Mouse (Mus musculus) embryonic facial prominence, embryonic 11.5 days (tissue): ENCODE results near the gene Cers1. TPM values are rescaled to one million over a fixed set of nuclear protein-coding genes. Genes with fewer than 3 reads are reported as not detected.
A peak's percentile ranks its signal among the peaks of the same experiment; 100 is the strongest.

Experiments
- ATAC-seq: fragments of 200-750 bp; cut with Nextera tagmentation; replicated peaks from 2 replicates; pipeline ENCODE4 v1.8.0; 2017; ENCODE audit warnings: low read depth; ENCODE audit not compliant: insufficient number of reproducible peaks, low FRiP score, low TSS enrichment
- DNase-seq: peaks from one replicate; pipeline ENCODE4 v3.0.0-alpha.2; 2015; ENCODE audit warnings: low spot score
- H3K27ac ChIP-seq: fragments of 300-500 bp; sonication (generic); replicated peaks from 2 replicates; pipeline ENCODE4 v1.5.1; 2014; ENCODE audit warnings: mild to moderate bottlenecking, low read depth, low read length, control low read depth
- H3K27me3 ChIP-seq: fragments of 300-500 bp; sonication (generic); 2 replicates; pipeline ENCODE4 v1.6.1; 2014; ENCODE audit warnings: mild to moderate bottlenecking, low read length, moderate library complexity, mixed read lengths; ENCODE audit not compliant: control insufficient read depth, insufficient read depth
- H3K36me3 ChIP-seq: fragments of 300-500 bp; sonication (generic); replicated peaks from 2 replicates; pipeline ENCODE4 v1.6.1; 2014; ENCODE audit warnings: low read depth, mild to moderate bottlenecking, low read length, moderate library complexity, mixed read lengths; ENCODE audit not compliant: control insufficient read depth, insufficient read depth
- H3K4me1 ChIP-seq: fragments of 300-500 bp; sonication (generic); 2 replicates; pipeline ENCODE4 v1.6.1; 2014; ENCODE audit warnings: low read length, mixed read lengths; ENCODE audit not compliant: control insufficient read depth, insufficient read depth
- H3K4me2 ChIP-seq: fragments of 300-500 bp; sonication (generic); 2 replicates; pipeline ENCODE4 v1.6.1; 2014; ENCODE audit warnings: low read depth, mild to moderate bottlenecking, control low read depth, low read length, moderate library complexity
- H3K4me3 ChIP-seq: fragments of 300-500 bp; sonication (generic); 2 replicates; pipeline ENCODE4 v1.5.1; 2014; ENCODE audit warnings: low read depth, low read length, control low read depth
- H3K9ac ChIP-seq: fragments of 300-500 bp; sonication (generic); replicated peaks from 2 replicates; pipeline ENCODE4 v1.6.1; 2014; ENCODE audit warnings: mild to moderate bottlenecking, control low read depth, low read length
- H3K9me3 ChIP-seq: fragments of 300-500 bp; sonication (generic); replicated peaks from 2 replicates; pipeline ENCODE4 v1.6.1; 2016; ENCODE audit warnings: mild to moderate bottlenecking, low read length, inconsistent platforms, mixed read lengths; ENCODE audit not compliant: control insufficient read depth
- WGBS: fragments of 180-500 bp; shearing (Covaris S2); extraction: QIAGEN DNeasy Blood & Tissue Kit; methylation state at CpG from one replicate; pipeline ENCODE4 v1.1.7; 2014; 5-methylcytosine and 5-hydroxymethylcytosine counted together
- polyA plus RNA-seq: library from polyadenylated mRNA; unstranded; fragments of >200 nt; fragmentation: Nextera tagmentation; extraction: Ambion mirVana; gene quantifications from 2 replicates; pipeline ENCODE4 v1.2.1, GENCODE M21; 2014

The Cers1 gene
- polyA plus RNA-seq, 1 experiment from 2014 or later, result 4.0 TPM

GRCm38 (mm10) chr8:70338931-70339330 is 23.4 kb downstream of the Cers1 start:
- H3K27me3 ChIP-seq, result no peaks in the 10 kb centered on the region
- H3K9me3 ChIP-seq, result no peaks in the 10 kb centered on the region
- H3K27ac ChIP-seq, result no peak overlapping the region
- H3K4me2 ChIP-seq, result no peak overlapping the region
- H3K4me1 ChIP-seq, result peaks cover 3% of the 10 kb centered on the region; the same call in 1 of the 2 replicates
- ATAC-seq (no peak), DNase-seq (no peak)
- H3K4me3 ChIP-seq, result no peak overlapping the region
- peaks cover 24% of the 10 kb centered on the region for H3K36me3 ChIP-seq
- WGBS, result 92% methylated on average over 7 of the region's 7 CpGs
- H3K9ac ChIP-seq, result no peak overlapping the region

GRCm38 (mm10) chr8:70340659-70341058 is 25.1 kb downstream of the Cers1 start:
- Histone ChIP-seq H3K27ac (no peak overlapping the region), H3K4me3 (no peak overlapping the region), H3K4me1 (peaks cover 3% of the 10 kb centered on the region; the same call in 1 of the 2 replicates), H3K4me2 (no peak overlapping the region), H3K9ac (no peak overlapping the region), H3K27me3 (no peaks in the 10 kb centered on the region), H3K36me3 (peaks cover 9% of the 10 kb centered on the region), H3K9me3 (no peaks in the 10 kb centered on the region)
- DNase-seq (no peak), ATAC-seq (no peak)
- WGBS, result 93% methylated on average over 7 of the region's 7 CpGs

- no peak overlapping the region for H3K4me2 ChIP-seq
- no peaks in the 10 kb centered on the region for H3K9me3 ChIP-seq
- peaks cover 3% of the 10 kb centered on the region; the same call in 1 of the 2 replicates for H3K4me1 ChIP-seq
- H3K9ac ChIP-seq, result no peak overlapping the region
- 95% methylated on average over 14 of the region's 14 CpGs for WGBS
- H3K4me3 ChIP-seq, result no peak overlapping the region
- H3K27ac ChIP-seq, result no peak overlapping the region
- no peak for DNase-seq
- no peaks in the 10 kb centered on the region for H3K27me3 ChIP-seq
- H3K36me3 ChIP-seq, result peaks cover 9% of the 10 kb centered on the region
- no peak for ATAC-seq
Observed at GRCm38 (mm10) chr8:70342007-70342406, 26.4 kb downstream of the Cers1 start.

GRCm38 (mm10) chr8:70343076-70343475 is 27.5 kb downstream of the Cers1 start:
- H3K4me3 ChIP-seq, result no peak overlapping the region
- peak; percentile 10; the same call in 1 of the 2 replicates for ATAC-seq
- DNase-seq, result peak; percentile 64

GRCm38 (mm10) chr8:70343696-70344095 is 28.1 kb downstream of the Cers1 start:
- Histone ChIP-seq H3K4me3 (no peak overlapping the region), H3K27me3 (no peaks in the 10 kb centered on the region), H3K27ac (no peak overlapping the region; the same call in 1 of the 2 replicates), H3K9ac (no peak overlapping the region; the same call in 1 of the 2 replicates), H3K36me3 (peaks cover 2% of the 10 kb centered on the region), H3K9me3 (no peaks in the 10 kb centered on the region), H3K4me2 (no peak overlapping the region), H3K4me1 (peaks cover 3% of the 10 kb centered on the region; the same call in 1 of the 2 replicates)
- DNase-seq (peak; percentile 56), ATAC-seq (no peak)
- 62% methylated on average over 6 of the region's 6 CpGs for WGBS

More at GRCm38 (mm10) chr8:70343076-70343475, 27.5 kb downstream of the Cers1 start:
- H3K9me3 ChIP-seq, result no peaks in the 10 kb centered on the region
- H3K4me2 ChIP-seq, result no peak overlapping the region
- 37% methylated on average over 7 of the region's 7 CpGs for WGBS
- no peak overlapping the region for H3K9ac ChIP-seq
- H3K36me3 ChIP-seq, result peaks cover 6% of the 10 kb centered on the region
- H3K4me1 ChIP-seq, result peaks cover 3% of the 10 kb centered on the region; the same call in 1 of the 2 replicates
- H3K27ac ChIP-seq, result no peak overlapping the region; the same call in 1 of the 2 replicates
- H3K27me3 ChIP-seq, result no peaks in the 10 kb centered on the region

GRCm38 (mm10) chr8:70344279-70344678 is 28.7 kb downstream of the Cers1 start:
- H3K9ac ChIP-seq, result no peak overlapping the region
- H3K4me3 ChIP-seq, result no peak overlapping the region
- no peaks in the 10 kb centered on the region for H3K9me3 ChIP-seq
- H3K4me1 ChIP-seq, result peaks cover 3% of the 10 kb centered on the region; the same call in 1 of the 2 replicates
- WGBS, result 91% methylated on average over 2 of the region's 2 CpGs
- H3K27me3 ChIP-seq, result no peaks in the 10 kb centered on the region
- no peak overlapping the region for H3K27ac ChIP-seq
- no peak overlapping the region for H3K4me2 ChIP-seq
- DNase-seq (no peak), ATAC-seq (no peak)
- H3K36me3 ChIP-seq, result peaks cover 2% of the 10 kb centered on the region

GRCm38 (mm10) chr8:70347443-70347842 is 31.9 kb downstream of the Cers1 start:
- H3K9ac ChIP-seq, result no peak overlapping the region
- ATAC-seq, result no peak
- H3K4me1 ChIP-seq, result peaks cover 9% of the 10 kb centered on the region
- no peak for DNase-seq
- H3K4me2 ChIP-seq, result no peak overlapping the region
- H3K4me3 ChIP-seq, result no peak overlapping the region
- no peaks in the 10 kb centered on the region; the same call in 1 of the 2 replicates for H3K36me3 ChIP-seq
- no peaks in the 10 kb centered on the region for H3K27me3 ChIP-seq
- no peaks in the 10 kb centered on the region for H3K9me3 ChIP-seq
- H3K27ac ChIP-seq, result no peak overlapping the region
- 79% methylated on average over 4 of the region's 4 CpGs for WGBS

GRCm38 (mm10) chr8:70347860-70348420 is 32.4 kb downstream of the Cers1 start:
- ATAC-seq (no peak), DNase-seq (no peak)
- Histone ChIP-seq H3K4me1 (peaks cover 9% of the 10 kb centered on the region), H3K36me3 (no peaks in the 10 kb centered on the region; the same call in 1 of the 2 replicates), H3K27ac (no peak overlapping the region), H3K27me3 (no peaks in the 10 kb centered on the region), H3K9ac (no peak overlapping the region), H3K9me3 (no peaks in the 10 kb centered on the region), H3K4me3 (no peak overlapping the region), H3K4me2 (no peak overlapping the region)
- WGBS, result 73% methylated on average over 1 of the region's 1 CpGs
